ENCODE assay signal across 8 mouse cellular contexts in the genomic region with DNA sequence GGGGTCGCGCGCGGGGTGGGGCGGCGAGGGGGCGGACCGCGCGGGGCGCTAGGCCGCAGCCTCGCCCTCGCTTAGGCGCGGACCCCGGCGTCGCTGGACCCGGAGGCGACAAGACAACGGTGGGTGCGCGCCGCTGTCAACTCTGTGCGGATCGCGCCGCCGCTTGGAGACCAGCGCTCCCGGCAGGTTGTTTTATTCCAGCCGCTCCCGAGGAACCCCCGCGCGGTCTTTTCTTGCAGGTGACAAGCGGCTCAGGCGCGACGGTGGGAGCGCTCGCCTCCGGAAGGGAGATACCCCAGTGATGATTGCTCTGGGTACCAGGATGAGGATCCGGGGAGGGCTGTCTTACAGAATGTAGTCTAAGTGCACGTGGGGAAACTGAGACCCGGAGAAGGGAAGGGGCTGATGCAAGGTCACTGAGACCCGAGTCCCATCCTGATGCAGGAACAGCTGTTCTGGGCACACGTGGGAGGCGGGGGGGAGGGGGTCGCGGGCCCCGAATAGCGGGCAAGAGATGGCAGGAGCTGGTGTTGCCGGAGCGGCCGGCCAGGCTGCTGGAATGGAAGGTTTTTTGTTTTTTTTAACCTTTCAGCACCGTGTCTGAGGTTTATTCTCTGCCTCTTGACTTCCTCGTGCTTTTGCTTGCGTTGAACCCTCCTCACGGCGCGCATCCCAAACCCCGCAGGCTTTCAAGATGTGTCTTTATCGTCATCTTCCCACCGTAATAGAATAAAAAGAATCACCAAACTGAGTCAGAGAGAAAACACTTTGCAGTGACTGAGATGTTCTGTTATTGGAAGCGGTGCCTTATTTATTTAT. TPM values are rescaled to one million over a fixed set of nuclear protein-coding genes. Genes with fewer than 3 reads are reported as not detected.
DNase-seq lines count a peak whose midpoint lies in the region; ATAC-seq and TF ChIP-seq lines count a peak whose summit lies in the region.

No protein-coding gene starts in this region.

- ATAC-seq in lung, embryonic 15.5 days (ENCODE audit: borderline replicate concordance, extremely low read depth, low FRiP score, low TSS enrichment) = peak; percentile 60
- peak; percentile 72 for ATAC-seq in liver, embryonic 16.5 days (ENCODE audit: low read depth)
- ATAC-seq in stomach, postnatal 0 days (ENCODE audit: low FRiP score, low TSS enrichment) = peak; percentile 1; the same call in 1 of the 2 replicates

- H3K4me3 ChIP-seq in lung, embryonic 15.5 days = peak overlapping the region; percentile 99
- peak overlapping the region; percentile 93 for H3K4me3 ChIP-seq in liver, embryonic 16.5 days (ENCODE audit: low read depth, low read length)
- H3K4me3 ChIP-seq in stomach, postnatal 0 days (ENCODE audit: low read depth, low read length) = peak overlapping the region; percentile 91

- TF ChIP-seq POLR2A in brain, embryonic 14.5 days (IDR thresholded peaks at IDR 0.05; ENCODE audit: borderline replicate concordance, extremely low read depth, insufficient read depth, insufficient read length, poor library complexity, severe bottlenecking) = no peak

- H3K4me1 ChIP-seq in lung, embryonic 15.5 days = peaks cover 15% of the 10 kb centered on the region
- peaks cover 33% of the 10 kb centered on the region for H3K4me1 ChIP-seq in liver, embryonic 16.5 days (ENCODE audit: control insufficient read depth, low read depth, low read length)
- H3K4me1 ChIP-seq in stomach, postnatal 0 days (replicated peaks; ENCODE audit: control insufficient read depth, insufficient read depth) = peaks cover 8% of the 10 kb centered on the region; the same call in 1 of the 2 replicates

- no peaks in the 10 kb centered on the region for H3K27me3 ChIP-seq in lung, embryonic 15.5 days
- H3K27me3 ChIP-seq in liver, embryonic 16.5 days (ENCODE audit: control insufficient read depth, insufficient read depth, low read depth, low read length) = no peaks in the 10 kb centered on the region
- H3K27me3 ChIP-seq in stomach, postnatal 0 days (ENCODE audit: control insufficient read depth, insufficient read depth, low read length) = no peaks in the 10 kb centered on the region

- DNase-seq in lung, postnatal 36 days = no peak
- DNase-seq in brain, embryonic 14.5 days (ENCODE audit: low read depth) = peak; percentile 37
- peak; percentile 35 for DNase-seq in forelimb bud, embryonic 11.5 days (ENCODE audit: low read depth, low spot score)
- no peak for DNase-seq in stomach, postnatal 0 days (ENCODE audit: low spot score)
- no peak for DNase-seq in layer of hippocampus, adult 8-10 months (ENCODE audit: low spot score in 2 of 2)
- DNase-seq in left cerebral cortex, adult 8-10 months (ENCODE audit: low spot score in 2 of 2) = no peak

- no peak for TF ChIP-seq CTCF in brain, embryonic 14.5 days (IDR thresholded peaks at IDR 0.05; ENCODE audit: borderline replicate concordance, extremely low read depth, insufficient read depth, insufficient read length)
- TF ChIP-seq CTCF in stomach, postnatal 0 days (IDR thresholded peaks at IDR 0.05; ENCODE audit: low read depth) = no peak; the same call in 1 of the 2 replicates

- peak overlapping the region; percentile 83 for H3K4me2 ChIP-seq in lung, embryonic 15.5 days
- H3K4me2 ChIP-seq in liver, embryonic 16.5 days (ENCODE audit: low read depth, low read length) = peak overlapping the region; percentile 97
- H3K4me2 ChIP-seq in stomach, postnatal 0 days (replicated peaks; ENCODE audit: low read depth) = peak overlapping the region; percentile 98

- no peak for TF ChIP-seq EP300 in stomach, postnatal 0 days (optimal IDR thresholded peaks at IDR 0.05)

- H3K36me3 ChIP-seq in lung, embryonic 15.5 days = 0 out of 2 replicates have a peak, but pooled peaks cover 5% of the 10 kb centered on the region
- H3K36me3 ChIP-seq in liver, embryonic 16.5 days (ENCODE audit: control insufficient read depth, insufficient read depth) = no peaks in the 10 kb centered on the region
- H3K36me3 ChIP-seq in stomach, postnatal 0 days (ENCODE audit: control insufficient read depth, insufficient read depth, low read length) = 0 out of 2 replicates have a peak, but pooled peaks cover 3% of the 10 kb centered on the region

- H3K9ac ChIP-seq in lung, embryonic 15.5 days = peak overlapping the region; percentile 96
- H3K9ac ChIP-seq in liver, embryonic 16.5 days (ENCODE audit: low read depth, low read length) = peak overlapping the region; percentile 84
- peak overlapping the region; percentile 87 for H3K9ac ChIP-seq in stomach, postnatal 0 days (ENCODE audit: low read length)

- peak overlapping the region; percentile 41 for H3K27ac ChIP-seq in lung, embryonic 15.5 days
- H3K27ac ChIP-seq in liver, embryonic 16.5 days (ENCODE audit: low read length) = peak overlapping the region; percentile 45
- peak overlapping the region; percentile 93 for H3K27ac ChIP-seq in stomach, postnatal 0 days (replicated peaks)

- H3K9me3 ChIP-seq in lung, embryonic 15.5 days = no peaks in the 10 kb centered on the region
- H3K9me3 ChIP-seq in liver, embryonic 16.5 days (replicated peaks; ENCODE audit: control insufficient read depth, low read length) = no peaks in the 10 kb centered on the region
- no peaks in the 10 kb centered on the region for H3K9me3 ChIP-seq in stomach, postnatal 0 days (ENCODE audit: control insufficient read depth, low read length)

- under 1% methylated on average over 64 of the region's 67 CpGs for WGBS in lung, embryonic 15.5 days
- 1% methylated on average over 67 of the region's 67 CpGs for WGBS in liver, embryonic 16.5 days (ENCODE audit: insufficient replicate concordance)
- WGBS in stomach, postnatal 0 days = under 1% methylated on average over 67 of the region's 67 CpGs

RNA-seq across cellular contexts. Expression of a gene that starts 0.6 kb away (rescaled TPM):
- polyA plus RNA-seq in lung, embryonic 15.5 days (2015; fragmentation: Nextera tagmentation; extraction: Ambion mirVana) = 38.0 and 39.4 TPM in 2 replicates
- polyA plus RNA-seq in brain, embryonic 14.5 days (2012; rRNA removed) = 29.7 and 30.1 TPM in 2 replicates
- polyA plus RNA-seq in liver, embryonic 16.5 days (2015; fragmentation: Nextera tagmentation; extraction: Ambion mirVana) = 16.8 and 19.0 TPM in 2 replicates
- polyA plus RNA-seq in stomach, postnatal 0 days (2015; fragmentation: Nextera tagmentation; extraction: Ambion mirVana) = 21.6 and 22.0 TPM in 2 replicates
- total RNA-seq in layer of hippocampus, adult 8-10 months (2022) = 10 to 100 TPM; 36.6 to 45.8 (median 38.1) TPM
- 10 to 100 TPM; 34.7 to 41.3 (median 36.6) TPM for total RNA-seq in left cerebral cortex, adult 8-10 months (2022)

RNA-seq across cellular contexts. Expression of a gene that starts 12.9 kb away (rescaled TPM):
- polyA plus RNA-seq in lung, embryonic 15.5 days (2015; fragmentation: Nextera tagmentation; extraction: Ambion mirVana) = 75.3 and 77.6 TPM in 2 replicates
- 157 and 195 TPM in 2 replicates for polyA plus RNA-seq in brain, embryonic 14.5 days (2012; rRNA removed)
- polyA plus RNA-seq in liver, embryonic 16.5 days (2015; fragmentation: Nextera tagmentation; extraction: Ambion mirVana) = 24.5 and 24.8 TPM in 2 replicates
- polyA plus RNA-seq in stomach, postnatal 0 days (2015; fragmentation: Nextera tagmentation; extraction: Ambion mirVana) = 57.2 and 61.2 TPM in 2 replicates
- 10 to 100 TPM; 71.6 to 88.3 (median 78.0) TPM for total RNA-seq in layer of hippocampus, adult 8-10 months (2022)
- 10 to 100 TPM; 72.9 to 87.1 (median 73.8) TPM for total RNA-seq in left cerebral cortex, adult 8-10 months (2022)

RNA-seq across cellular contexts. Expression of a gene that starts 53.3 kb away (rescaled TPM):
- polyA plus RNA-seq in lung, embryonic 15.5 days (2015; fragmentation: Nextera tagmentation; extraction: Ambion mirVana) = 1.8 and 2.3 TPM in 2 replicates
- 1.8 TPM in 2 replicates for polyA plus RNA-seq in brain, embryonic 14.5 days (2012; rRNA removed)
- polyA plus RNA-seq in liver, embryonic 16.5 days (2015; fragmentation: Nextera tagmentation; extraction: Ambion mirVana) = 0.98 and 1.2 TPM in 2 replicates
- polyA plus RNA-seq in stomach, postnatal 0 days (2015; fragmentation: Nextera tagmentation; extraction: Ambion mirVana) = 4.5 and 4.8 TPM in 2 replicates
- total RNA-seq in layer of hippocampus, adult 8-10 months (2022) = 1 to 10 TPM; 7.2 to 9.5 (median 8.5) TPM
- total RNA-seq in left cerebral cortex, adult 8-10 months (2022) = 10 to 100 TPM in 1 of 4 experiments, 1 to 10 TPM in 3; 6.6 to 10.1 (median 7.8) TPM

RNA-seq across cellular contexts. Expression of a gene that starts 54.0 kb away (rescaled TPM):
- 146 and 149 TPM in 2 replicates for polyA plus RNA-seq in lung, embryonic 15.5 days (2015; fragmentation: Nextera tagmentation; extraction: Ambion mirVana)
- polyA plus RNA-seq in brain, embryonic 14.5 days (2012; rRNA removed) = 110 and 121 TPM in 2 replicates
- polyA plus RNA-seq in liver, embryonic 16.5 days (2015; fragmentation: Nextera tagmentation; extraction: Ambion mirVana) = 80.4 and 86.0 TPM in 2 replicates
- polyA plus RNA-seq in stomach, postnatal 0 days (2015; fragmentation: Nextera tagmentation; extraction: Ambion mirVana) = 142 and 143 TPM in 2 replicates
- total RNA-seq in layer of hippocampus, adult 8-10 months (2022) = 100 to 1,000 TPM; 138 to 165 (median 145) TPM
- total RNA-seq in left cerebral cortex, adult 8-10 months (2022) = 100 to 1,000 TPM; 116 to 148 (median 130) TPM

Comparison
In these comparisons a context has a peak if more than half of its experiments do, and no peak if none do; other contexts are left out.
1. ATAC-seq: peak in every context shown above with its lines; median percentile 72 in liver, embryonic 16.5 days; 60 in lung, embryonic 15.5 days; 1 in stomach, postnatal 0 days.
2. H3K27ac ChIP-seq: peak in every context shown above with its lines; median percentile 93 in stomach, postnatal 0 days; 45 in liver, embryonic 16.5 days; 41 in lung, embryonic 15.5 days.
3. DNase-seq: peak in brain, embryonic 14.5 days (single experiment) and forelimb bud, embryonic 11.5 days (single experiment); none in lung, postnatal 36 days (single experiment), stomach, postnatal 0 days (single experiment), layer of hippocampus, adult 8-10 months (0 of 2) and left cerebral cortex, adult 8-10 months (0 of 2).
4. Peak in every context shown above with its lines, with median percentiles within 50 percentile points of each other: H3K4me2 ChIP-seq, H3K4me3 ChIP-seq and H3K9ac ChIP-seq.